Mouse (Mus musculus) megakaryocyte, embryonic 14.5 days (primary cell): Measurements from ENCODE around the gene Krt88.

Experiments used
- FLI1 ChIP-seq: IDR thresholded peaks from 2 replicates; pipeline ENCODE4 v1.6.1; 2012; ENCODE audit warnings: low read length, inconsistent platforms, mixed read lengths
- GATA1 ChIP-seq: IDR thresholded peaks from 3 replicates; pipeline ENCODE4 v1.6.1; 2012; ENCODE audit warnings: mixed read lengths, low read length, inconsistent platforms, borderline replicate concordance

- TF ChIP-seq GATA1, result no peak
- no peak for TF ChIP-seq FLI1
Measured at GRCm38 (mm10) chr15:101494203-101494602, 46.7 kb downstream of the Krt88 start.
